14 mouse cellular contexts compared by ENCODE assay signal in genomic region chr17:78999745-79000270, GRCm38 (mm10).
"Had no signal": no experiment of that assay in that cellular context is flagged by ENCODE, and none has a peak within 500 bp of the region (broad histone marks: within the 10 kb centered on the region; RNA-seq: fewer than 3 reads in every experiment).

No protein-coding gene starts in this region.

- H3K4me1 ChIP-seq: intestine, embryonic 15.5 days; limb, embryonic 15.5 days; midbrain, embryonic 15.5 days had no signal

- H3K4me3 ChIP-seq: intestine, embryonic 15.5 days; left cerebral cortex, adult 2 months; limb, embryonic 15.5 days; megakaryocyte, embryonic 14.5 days; midbrain, embryonic 15.5 days; neural tube, embryonic 13.5 days had no signal

- H3K9ac ChIP-seq: intestine, embryonic 15.5 days; limb, embryonic 15.5 days; midbrain, embryonic 15.5 days; neural tube, embryonic 13.5 days had no signal

- H3K27me3 ChIP-seq: intestine, embryonic 15.5 days; limb, embryonic 15.5 days; megakaryocyte, embryonic 14.5 days; midbrain, embryonic 15.5 days; neural tube, embryonic 13.5 days had no signal

- H3K36me3 ChIP-seq: intestine, embryonic 15.5 days; limb, embryonic 15.5 days; midbrain, embryonic 15.5 days; neural tube, embryonic 13.5 days had no signal

- ATAC-seq: intestine, embryonic 15.5 days; midbrain, embryonic 15.5 days had no signal

- H3K27ac ChIP-seq: intestine, embryonic 15.5 days; left cerebral cortex, adult 2 months; limb, embryonic 15.5 days; midbrain, embryonic 15.5 days; neural tube, embryonic 13.5 days had no signal

- H3K9me3 ChIP-seq: intestine, embryonic 15.5 days; limb, embryonic 15.5 days; megakaryocyte, embryonic 14.5 days; midbrain, embryonic 15.5 days; neural tube, embryonic 13.5 days had no signal

- H3K4me2 ChIP-seq: intestine, embryonic 15.5 days; limb, embryonic 15.5 days; midbrain, embryonic 11.5 days; midbrain, embryonic 15.5 days; neural tube, embryonic 13.5 days had no signal

- DNase-seq: kidney, adult 18-20 months; kidney, postnatal 10 days; lung, adult 18-20 months; lung, postnatal 36 days; right cerebral cortex, postnatal 14 days; thymus, adult 18-20 months; thymus, postnatal 14 days had no signal
